Mouse (Mus musculus): ENCODE measurements around the gene Inka1.
A peak's percentile ranks its signal among the peaks of the same experiment; 100 is the strongest.

Inka1 gene

GRCm38 (mm10) chr9:107984052-107984753 lies 1.5 kb downstream of the Inka1 start:
- no peak for DNase-seq (ENCODE audit: low read depth, low spot score)

- peak; percentile 64 for DNase-seq (ENCODE audit: low read depth, low spot score)
These were observed 2.2 kb downstream of the Inka1 start for GRCm38 (mm10) chr9:107983421-107983890.

- peak; percentile 74 for DNase-seq (ENCODE audit: low read depth, low spot score)
These were observed 2.9 kb downstream of the Inka1 start, which contains the start of gene Gm20661 for GRCm38 (mm10) chr9:107982681-107983346. TSS of gene Gm20661 (plus strand) at chr9:107983058.

- DNase-seq (ENCODE audit: low read depth, low spot score), result peak; percentile 77
These were observed 3.7 kb downstream of the Inka1 start for GRCm38 (mm10) chr9:107981684-107982605.

GRCm38 (mm10) chr9:107978815-107979214 lies 6.9 kb downstream of the Inka1 start:
- DNase-seq (ENCODE audit: low read depth, low spot score), result no peak

- DNase-seq (ENCODE audit: low read depth, low spot score), result peak; percentile 24
These were observed 10.0 kb downstream of the Inka1 start, which contains the start of gene Uba7 for GRCm38 (mm10) chr9:107975399-107976386. TSS of gene Uba7 (plus strand) at chr9:107975505.

- DNase-seq (ENCODE audit: low read depth, low spot score), result no peak
These were observed 11.0 kb downstream of the Inka1 start for GRCm38 (mm10) chr9:107974491-107975171.

GRCm38 (mm10) chr9:107971690-107972541 lies 13.8 kb downstream of the Inka1 start:
- DNase-seq (ENCODE audit: low read depth, low spot score), result no peak

GRCm38 (mm10) chr9:107970311-107970710 lies 15.4 kb downstream of the Inka1 start:
- DNase-seq (ENCODE audit: low read depth, low spot score), result no peak

- no peak for DNase-seq (ENCODE audit: low read depth, low spot score)
These were observed 17.1 kb downstream of the Inka1 start for GRCm38 (mm10) chr9:107968531-107968930.

- no peak for DNase-seq (ENCODE audit: low read depth, low spot score)
These were observed 18.2 kb downstream of the Inka1 start for GRCm38 (mm10) chr9:107967437-107967836.

- no peak for DNase-seq (ENCODE audit: low read depth, low spot score)
These were observed 19.0 kb downstream of the Inka1 start for GRCm38 (mm10) chr9:107966676-107967075.

- no peak for DNase-seq (ENCODE audit: low read depth, low spot score)
These were observed 21.0 kb downstream of the Inka1 start for GRCm38 (mm10) chr9:107964681-107965080.

GRCm38 (mm10) chr9:107963700-107964099 lies 22.0 kb downstream of the Inka1 start:
- peak; percentile 93 for DNase-seq (ENCODE audit: low read depth, low spot score)

GRCm38 (mm10) chr9:107962916-107963315 lies 22.8 kb downstream of the Inka1 start:
- no peak for DNase-seq (ENCODE audit: low read depth, low spot score)

GRCm38 (mm10) chr9:107961881-107962280 lies 23.8 kb downstream of the Inka1 start:
- peak; percentile 93 for DNase-seq (ENCODE audit: low read depth, low spot score)

GRCm38 (mm10) chr9:107961351-107961762 lies 24.3 kb downstream of the Inka1 start:
- peak; percentile 96 for DNase-seq (ENCODE audit: low read depth, low spot score)

- no peak for DNase-seq (ENCODE audit: low read depth, low spot score)
These were observed 24.8 kb downstream of the Inka1 start for GRCm38 (mm10) chr9:107960928-107961327.

- peak; percentile 41 for DNase-seq (ENCODE audit: low read depth, low spot score)
These were observed 25.8 kb downstream of the Inka1 start for GRCm38 (mm10) chr9:107959896-107960295.
